Mouse (Mus musculus) C2C12 (cell line): ENCODE data around the gene Lrmda. TPM values are rescaled to one million over a fixed set of nuclear protein-coding genes. Genes with fewer than 3 reads are reported as not detected.

Experiments
- H3K27me3 ChIP-seq: one replicate; pipeline ENCODE4 v1.6.1; 2011; ENCODE audit not compliant: control insufficient read depth, insufficient read depth, insufficient read length
- H3K36me3 ChIP-seq: one replicate; pipeline ENCODE4 v1.6.1; 2011; ENCODE audit not compliant: control insufficient read depth, insufficient read depth
- H3K4me3 ChIP-seq: one replicate; pipeline ENCODE4 v1.5.1; 2011; ENCODE audit warnings: mild to moderate bottlenecking, control low read depth; ENCODE audit not compliant: poor library complexity, insufficient read depth, severe bottlenecking
- H3K79me2 ChIP-seq: one replicate; pipeline ENCODE4 v1.6.1; 2011; ENCODE audit not compliant: control insufficient read depth, insufficient read depth
- H3K79me3 ChIP-seq: one replicate; pipeline ENCODE4 v1.6.1; 2011; ENCODE audit warnings: low read depth, control low read depth
- H3ac ChIP-seq: one replicate; pipeline ENCODE3; 2011; ENCODE audit warnings: low read depth; ENCODE audit not compliant: control insufficient read depth, insufficient read length
- CEBPB ChIP-seq: IDR thresholded peaks from one replicate; pipeline ENCODE4 v1.6.1; 2011; ENCODE audit warnings: low read depth, mild to moderate bottlenecking, control low read depth, moderate library complexity
- CTCF ChIP-seq: IDR thresholded peaks from one replicate; pipeline ENCODE4 v1.5.1; 2011; ENCODE audit not compliant: control insufficient read depth, insufficient read depth, insufficient read length
- FOSL1 ChIP-seq: IDR thresholded peaks from one replicate; pipeline ENCODE4 v1.8.0; 2011; ENCODE audit warnings: mild to moderate bottlenecking, low read length; ENCODE audit not compliant: poor library complexity, insufficient read depth, severe bottlenecking
- MAX ChIP-seq: IDR thresholded peaks from one replicate; pipeline ENCODE4 v1.6.1; 2011; ENCODE audit warnings: mild to moderate bottlenecking, control low read depth
- MYOD1 ChIP-seq: IDR thresholded peaks from one replicate; pipeline ENCODE4 v1.6.1; 2011; ENCODE audit warnings: low read depth; ENCODE audit not compliant: control insufficient read depth, insufficient read length
- MYOG ChIP-seq: IDR thresholded peaks from one replicate; pipeline ENCODE4 v1.6.1; 2011; ENCODE audit not compliant: control insufficient read depth, insufficient read length; ENCODE audit errors: extremely low read depth
- USF1 ChIP-seq: IDR thresholded peaks from one replicate; pipeline ENCODE4 v1.6.1; 2011; ENCODE audit warnings: low read depth, mild to moderate bottlenecking, control low read depth, moderate library complexity
- polyA plus RNA-seq: library from polyadenylated mRNA; unstranded; fragments of >200 nt; fragmentation: generic; extraction: Trizol; gene quantifications from one replicate; pipeline ENCODE4 v1.2.1, GENCODE M21; 2012; ENCODE audit warnings: missing spikeins

The Lrmda gene
- polyA plus RNA-seq, 1 experiment = not detected

- no peaks in the 10 kb centered on the region for H3K79me3 ChIP-seq
- TF ChIP-seq CTCF (no peak), FOSL1 (no peak), USF1 (no peak), MYOD1 (no peak), CEBPB (no peak), MYOG (no peak), MAX (no peak)
- H3K79me2 ChIP-seq = no peaks in the 10 kb centered on the region
- H3K27me3 ChIP-seq = no peaks in the 10 kb centered on the region
- no peak overlapping the region for H3ac ChIP-seq
- H3K36me3 ChIP-seq = no peaks in the 10 kb centered on the region
- H3K4me3 ChIP-seq = no peak overlapping the region
Observed at GRCm38 (mm10) chr14:22633612-22634011, 614.1 kb downstream of the Lrmda start.

GRCm38 (mm10) chr14:22643494-22643893, 624.0 kb downstream of the Lrmda start:
- no peaks in the 10 kb centered on the region for H3K36me3 ChIP-seq
- H3K79me2 ChIP-seq = no peaks in the 10 kb centered on the region
- H3K27me3 ChIP-seq = no peaks in the 10 kb centered on the region
- H3K4me3 ChIP-seq = no peak overlapping the region
- no peak overlapping the region for H3ac ChIP-seq
- no peaks in the 10 kb centered on the region for H3K79me3 ChIP-seq
- TF ChIP-seq MAX = no peak
- peak; percentile 46 for TF ChIP-seq MYOD1

GRCm38 (mm10) chr14:22647879-22648611, 628.5 kb downstream of the Lrmda start:
- H3K79me2 ChIP-seq = no peaks in the 10 kb centered on the region
- H3K79me3 ChIP-seq = no peaks in the 10 kb centered on the region
- H3K27me3 ChIP-seq = no peaks in the 10 kb centered on the region
- no peaks in the 10 kb centered on the region for H3K36me3 ChIP-seq
- H3ac ChIP-seq = no peak overlapping the region
- no peak overlapping the region for H3K4me3 ChIP-seq
- no peak for TF ChIP-seq MYOD1

GRCm38 (mm10) chr14:22649411-22649911, 629.9 kb downstream of the Lrmda start:
- no peaks in the 10 kb centered on the region for H3K79me2 ChIP-seq
- no peaks in the 10 kb centered on the region for H3K79me3 ChIP-seq
- no peak for TF ChIP-seq CEBPB
- TF ChIP-seq MYOD1 = peak; percentile 30
- H3ac ChIP-seq = no peak overlapping the region
- no peaks in the 10 kb centered on the region for H3K27me3 ChIP-seq
- H3K36me3 ChIP-seq = no peaks in the 10 kb centered on the region
- no peak overlapping the region for H3K4me3 ChIP-seq

GRCm38 (mm10) chr14:22649985-22650984, 630.8 kb downstream of the Lrmda start:
- Histone ChIP-seq H3ac (no peak overlapping the region), H3K4me3 (no peak overlapping the region), H3K36me3 (no peaks in the 10 kb centered on the region), H3K79me2 (no peaks in the 10 kb centered on the region), H3K27me3 (no peaks in the 10 kb centered on the region), H3K79me3 (no peaks in the 10 kb centered on the region)
- no peak for TF ChIP-seq MYOD1
- TF ChIP-seq FOSL1 = no peak
- TF ChIP-seq CEBPB = no peak
- no peak for TF ChIP-seq MAX
- no peak for TF ChIP-seq MYOG
- TF ChIP-seq USF1 = no peak
- no peak for TF ChIP-seq CTCF
